Mouse (Mus musculus) fat pad, adult 2 months (tissue): ENCODE results near the gene Lamb3.

Experiments
- DNase-seq: peaks from one replicate; pipeline ENCODE4 v3.0.0-alpha.2; 2011; ENCODE audit warnings: low read depth, low spot score; ENCODE audit errors: extremely low read depth

Gene Lamb3

GRCm38 (mm10) chr1:193310519-193311085 lies 103.1 kb downstream of the Lamb3 start:
- DNase-seq, result no peak

- DNase-seq, result no peak
Observed at GRCm38 (mm10) chr1:193311596-193311995, 104.1 kb downstream of the Lamb3 start.

GRCm38 (mm10) chr1:193315705-193316357 lies 108.3 kb downstream of the Lamb3 start:
- no peak for DNase-seq

- no peak for DNase-seq
Observed at GRCm38 (mm10) chr1:193316358-193316750, 108.9 kb downstream of the Lamb3 start.

- DNase-seq, result no peak
Observed at GRCm38 (mm10) chr1:193317159-193317559, 109.7 kb downstream of the Lamb3 start.

- DNase-seq, result no peak
Observed at GRCm38 (mm10) chr1:193319721-193320120, 112.2 kb downstream of the Lamb3 start.

- DNase-seq, result no peak
Observed at GRCm38 (mm10) chr1:193320398-193320797, 112.9 kb downstream of the Lamb3 start.

GRCm38 (mm10) chr1:193323686-193324085 lies 116.2 kb downstream of the Lamb3 start:
- DNase-seq, result no peak

GRCm38 (mm10) chr1:193324224-193324623 lies 116.7 kb downstream of the Lamb3 start:
- DNase-seq, result no peak

- no peak for DNase-seq
Observed at GRCm38 (mm10) chr1:193325891-193326290, 118.4 kb downstream of the Lamb3 start.

GRCm38 (mm10) chr1:193326456-193327145 lies 119.1 kb downstream of the Lamb3 start:
- no peak for DNase-seq

- DNase-seq, result no peak
Observed at GRCm38 (mm10) chr1:193327216-193327615, 119.7 kb downstream of the Lamb3 start.

GRCm38 (mm10) chr1:193327686-193328085 lies 120.2 kb downstream of the Lamb3 start:
- no peak for DNase-seq

GRCm38 (mm10) chr1:193329557-193329956 lies 122.1 kb downstream of the Lamb3 start:
- no peak for DNase-seq

- no peak for DNase-seq
Observed at GRCm38 (mm10) chr1:193330172-193330571, 122.7 kb downstream of the Lamb3 start.

GRCm38 (mm10) chr1:193330626-193331025 lies 123.1 kb downstream of the Lamb3 start:
- no peak for DNase-seq

GRCm38 (mm10) chr1:193332018-193332417 lies 124.5 kb downstream of the Lamb3 start:
- no peak for DNase-seq

GRCm38 (mm10) chr1:193332671-193333070 lies 125.2 kb downstream of the Lamb3 start:
- DNase-seq, result no peak

GRCm38 (mm10) chr1:193333776-193334175 lies 126.3 kb downstream of the Lamb3 start:
- no peak for DNase-seq

- no peak for DNase-seq
Observed at GRCm38 (mm10) chr1:193334546-193334945, 127.0 kb downstream of the Lamb3 start.

- no peak for DNase-seq
Observed at GRCm38 (mm10) chr1:193336122-193337017, 128.9 kb downstream of the Lamb3 start.
